Mouse (Mus musculus): Measurements from ENCODE around the gene Jak2. TPM values are rescaled to one million over a fixed set of nuclear protein-coding genes. Genes with fewer than 3 reads are reported as not detected.

Gene Jak2
- polyA plus RNA-seq, 1 experiment: 17.9 TPM

- H3K4me1 ChIP-seq (ENCODE audit: control insufficient read depth, insufficient read depth, low read length): no peaks in the 10 kb centered on the region
- no peak for TF ChIP-seq POLR2A (IDR thresholded peaks at IDR 0.05; ENCODE audit: borderline replicate concordance, insufficient read depth, low read length)
- no peak for TF ChIP-seq CTCF (IDR thresholded peaks at IDR 0.05; ENCODE audit: borderline replicate concordance, insufficient read depth, low read depth, low read length)
- WGBS: 53% methylated on average over 4 of the region's 4 CpGs
Observed at GRCm38 (mm10) chr19:29221867-29222266, 29.8 kb upstream of the Jak2 start.

GRCm38 (mm10) chr19:29224968-29225367, 26.7 kb upstream of the Jak2 start:
- no peak for DNase-seq
- Histone ChIP-seq H3K27ac (ENCODE audit: insufficient read depth, low read length) (no peak overlapping the region), H3K4me1 (ENCODE audit: control insufficient read depth, insufficient read depth, low read length) (no peaks in the 10 kb centered on the region), H3K4me3 (replicated peaks; ENCODE audit: insufficient read depth, low read depth, low read length) (no peak overlapping the region), H3K27me3 (ENCODE audit: control insufficient read depth, insufficient read depth, low read length) (no peaks in the 10 kb centered on the region)
- no peak for TF ChIP-seq CTCF (IDR thresholded peaks at IDR 0.05; ENCODE audit: borderline replicate concordance, insufficient read depth, low read depth, low read length)

More at GRCm38 (mm10) chr19:29221867-29222266, 29.8 kb upstream of the Jak2 start:
- DNase-seq: no peak
- Histone ChIP-seq H3K27me3 (ENCODE audit: control insufficient read depth, insufficient read depth, low read length) (no peaks in the 10 kb centered on the region), H3K27ac (ENCODE audit: insufficient read depth, low read length) (no peak overlapping the region), H3K4me3 (replicated peaks; ENCODE audit: insufficient read depth, low read depth, low read length) (no peak overlapping the region)

GRCm38 (mm10) chr19:29226996-29227395, 24.6 kb upstream of the Jak2 start:
- WGBS: 86% methylated on average over 1 of the region's 1 CpGs
- Histone ChIP-seq H3K4me1 (ENCODE audit: control insufficient read depth, insufficient read depth, low read length) (no peaks in the 10 kb centered on the region), H3K27me3 (ENCODE audit: control insufficient read depth, insufficient read depth, low read length) (no peaks in the 10 kb centered on the region), H3K27ac (ENCODE audit: insufficient read depth, low read length) (no peak overlapping the region), H3K4me3 (replicated peaks; ENCODE audit: insufficient read depth, low read depth, low read length) (no peak overlapping the region)
- TF ChIP-seq CTCF (IDR thresholded peaks at IDR 0.05; ENCODE audit: borderline replicate concordance, insufficient read depth, low read depth, low read length) (no peak), POLR2A (IDR thresholded peaks at IDR 0.05; ENCODE audit: borderline replicate concordance, insufficient read depth, low read length) (no peak)
- DNase-seq: no peak

- 69% methylated on average over 9 of the region's 9 CpGs for WGBS
- no peak for DNase-seq
- Histone ChIP-seq H3K27me3 (ENCODE audit: control insufficient read depth, insufficient read depth, low read length) (no peaks in the 10 kb centered on the region), H3K27ac (ENCODE audit: insufficient read depth, low read length) (no peak overlapping the region), H3K4me3 (replicated peaks; ENCODE audit: insufficient read depth, low read depth, low read length) (no peak overlapping the region), H3K4me1 (ENCODE audit: control insufficient read depth, insufficient read depth, low read length) (no peaks in the 10 kb centered on the region)
- TF ChIP-seq POLR2A (IDR thresholded peaks at IDR 0.05; ENCODE audit: borderline replicate concordance, insufficient read depth, low read length) (no peak), CTCF (IDR thresholded peaks at IDR 0.05; ENCODE audit: borderline replicate concordance, insufficient read depth, low read depth, low read length) (no peak)
Observed at GRCm38 (mm10) chr19:29227941-29228590, 23.6 kb upstream of the Jak2 start.

GRCm38 (mm10) chr19:29228989-29229388, 22.6 kb upstream of the Jak2 start:
- Histone ChIP-seq H3K4me3 (replicated peaks; ENCODE audit: insufficient read depth, low read depth, low read length) (no peak overlapping the region), H3K27me3 (ENCODE audit: control insufficient read depth, insufficient read depth, low read length) (no peaks in the 10 kb centered on the region), H3K27ac (ENCODE audit: insufficient read depth, low read length) (no peak overlapping the region), H3K4me1 (ENCODE audit: control insufficient read depth, insufficient read depth, low read length) (no peaks in the 10 kb centered on the region)
- TF ChIP-seq POLR2A (IDR thresholded peaks at IDR 0.05; ENCODE audit: borderline replicate concordance, insufficient read depth, low read length): no peak
- no peak for TF ChIP-seq CTCF (IDR thresholded peaks at IDR 0.05; ENCODE audit: borderline replicate concordance, insufficient read depth, low read depth, low read length)
- DNase-seq: no peak
- WGBS: 83% methylated on average over 2 of the region's 2 CpGs

GRCm38 (mm10) chr19:29232738-29233137, 18.9 kb upstream of the Jak2 start:
- Histone ChIP-seq H3K4me3 (replicated peaks; ENCODE audit: insufficient read depth, low read depth, low read length) (no peak overlapping the region), H3K4me1 (ENCODE audit: control insufficient read depth, insufficient read depth, low read length) (no peaks in the 10 kb centered on the region), H3K27ac (ENCODE audit: insufficient read depth, low read length) (no peak overlapping the region), H3K27me3 (ENCODE audit: control insufficient read depth, insufficient read depth, low read length) (no peaks in the 10 kb centered on the region)
- no peak for TF ChIP-seq POLR2A (IDR thresholded peaks at IDR 0.05; ENCODE audit: borderline replicate concordance, insufficient read depth, low read length)
- no peak for TF ChIP-seq CTCF (IDR thresholded peaks at IDR 0.05; ENCODE audit: borderline replicate concordance, insufficient read depth, low read depth, low read length)
- DNase-seq: no peak
- 79% methylated on average over 6 of the region's 6 CpGs for WGBS

GRCm38 (mm10) chr19:29236658-29237385, 14.8 kb upstream of the Jak2 start:
- TF ChIP-seq POLR2A (IDR thresholded peaks at IDR 0.05; ENCODE audit: borderline replicate concordance, insufficient read depth, low read length): no peak
- TF ChIP-seq CTCF (IDR thresholded peaks at IDR 0.05; ENCODE audit: borderline replicate concordance, insufficient read depth, low read depth, low read length): no peak
- Histone ChIP-seq H3K27ac (ENCODE audit: insufficient read depth, low read length) (no peak overlapping the region), H3K27me3 (ENCODE audit: control insufficient read depth, insufficient read depth, low read length) (no peaks in the 10 kb centered on the region), H3K4me3 (replicated peaks; ENCODE audit: insufficient read depth, low read depth, low read length) (no peak overlapping the region), H3K4me1 (ENCODE audit: control insufficient read depth, insufficient read depth, low read length) (no peaks in the 10 kb centered on the region)
- DNase-seq: no peak
- WGBS: 59% methylated on average over 9 of the region's 9 CpGs

GRCm38 (mm10) chr19:29238171-29238570, 13.5 kb upstream of the Jak2 start:
- Histone ChIP-seq H3K4me3 (replicated peaks; ENCODE audit: insufficient read depth, low read depth, low read length) (no peak overlapping the region), H3K27me3 (ENCODE audit: control insufficient read depth, insufficient read depth, low read length) (no peaks in the 10 kb centered on the region), H3K27ac (ENCODE audit: insufficient read depth, low read length) (no peak overlapping the region), H3K4me1 (ENCODE audit: control insufficient read depth, insufficient read depth, low read length) (no peaks in the 10 kb centered on the region)
- TF ChIP-seq CTCF (IDR thresholded peaks at IDR 0.05; ENCODE audit: borderline replicate concordance, insufficient read depth, low read depth, low read length) (no peak), POLR2A (IDR thresholded peaks at IDR 0.05; ENCODE audit: borderline replicate concordance, insufficient read depth, low read length) (no peak)
- 74% methylated on average over 9 of the region's 9 CpGs for WGBS
- DNase-seq: no peak

Measured in cerebellum, adult 2 months (tissue).